Mouse (Mus musculus): ENCODE measurements around the gene Faim. TPM values are rescaled to one million over a fixed set of nuclear protein-coding genes. Genes with fewer than 3 reads are reported as not detected.

Gene Faim
- total RNA-seq, 1 experiment from 2014 or later: 68.6 TPM

DNA sequence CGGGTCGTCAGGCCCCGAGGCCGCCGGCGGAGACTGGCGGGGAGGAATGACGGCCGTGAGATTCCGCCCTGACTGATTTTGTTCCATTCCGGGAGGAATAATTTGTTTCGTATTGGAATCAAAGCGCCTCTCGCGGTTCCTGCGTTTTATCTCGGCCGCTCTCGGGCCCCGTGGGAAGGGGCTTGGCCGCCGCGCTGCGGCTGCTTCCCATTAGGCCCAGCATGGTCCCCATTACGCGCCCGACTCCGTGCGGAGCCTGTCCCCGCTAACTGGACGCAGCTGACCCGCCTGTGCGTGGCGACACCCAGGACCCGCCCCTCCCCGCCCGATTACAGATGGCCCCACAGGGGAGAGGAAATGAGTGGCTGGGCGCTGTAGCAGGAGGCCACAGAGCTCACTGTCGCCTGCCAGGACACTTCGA is 13.1 kb upstream of the Faim start:
- ATAC-seq (ENCODE audit: extremely low read depth, insufficient number of reproducible peaks, low FRiP score, poor library complexity, severe bottlenecking): no peak

GRCm38 (mm10) chr9:98973561-98973960 is 12.6 kb upstream of the Faim start:
- ATAC-seq (ENCODE audit: extremely low read depth, insufficient number of reproducible peaks, low FRiP score, poor library complexity, severe bottlenecking): no peak

DNA sequence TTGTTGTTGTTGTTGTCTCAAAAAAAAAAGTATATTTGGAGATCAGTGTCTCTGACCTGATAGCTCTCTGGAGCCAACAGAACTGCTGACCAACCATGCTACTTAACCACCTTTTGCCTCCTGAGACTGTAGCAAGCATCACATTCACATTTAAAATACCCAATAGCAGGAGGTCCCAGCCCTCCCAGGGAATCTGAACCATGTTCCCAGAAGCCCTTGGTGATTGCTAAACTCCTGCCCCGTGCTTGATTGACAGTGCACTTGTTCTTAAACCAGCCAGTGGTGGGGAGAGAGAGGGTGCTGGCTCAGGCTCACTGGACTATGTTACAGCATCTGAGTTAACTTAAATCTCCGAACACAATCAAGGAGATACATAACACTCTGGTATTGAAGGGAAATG is 11.3 kb upstream of the Faim start:
- ATAC-seq (ENCODE audit: extremely low read depth, insufficient number of reproducible peaks, low FRiP score, poor library complexity, severe bottlenecking): no peak

GRCm38 (mm10) chr9:98976081-98976480 is 10.1 kb upstream of the Faim start:
- no peak for ATAC-seq (ENCODE audit: extremely low read depth, insufficient number of reproducible peaks, low FRiP score, poor library complexity, severe bottlenecking)

GRCm38 (mm10) chr9:98976520-98976919 is 9.7 kb upstream of the Faim start:
- ATAC-seq (ENCODE audit: extremely low read depth, insufficient number of reproducible peaks, low FRiP score, poor library complexity, severe bottlenecking): no peak

DNA sequence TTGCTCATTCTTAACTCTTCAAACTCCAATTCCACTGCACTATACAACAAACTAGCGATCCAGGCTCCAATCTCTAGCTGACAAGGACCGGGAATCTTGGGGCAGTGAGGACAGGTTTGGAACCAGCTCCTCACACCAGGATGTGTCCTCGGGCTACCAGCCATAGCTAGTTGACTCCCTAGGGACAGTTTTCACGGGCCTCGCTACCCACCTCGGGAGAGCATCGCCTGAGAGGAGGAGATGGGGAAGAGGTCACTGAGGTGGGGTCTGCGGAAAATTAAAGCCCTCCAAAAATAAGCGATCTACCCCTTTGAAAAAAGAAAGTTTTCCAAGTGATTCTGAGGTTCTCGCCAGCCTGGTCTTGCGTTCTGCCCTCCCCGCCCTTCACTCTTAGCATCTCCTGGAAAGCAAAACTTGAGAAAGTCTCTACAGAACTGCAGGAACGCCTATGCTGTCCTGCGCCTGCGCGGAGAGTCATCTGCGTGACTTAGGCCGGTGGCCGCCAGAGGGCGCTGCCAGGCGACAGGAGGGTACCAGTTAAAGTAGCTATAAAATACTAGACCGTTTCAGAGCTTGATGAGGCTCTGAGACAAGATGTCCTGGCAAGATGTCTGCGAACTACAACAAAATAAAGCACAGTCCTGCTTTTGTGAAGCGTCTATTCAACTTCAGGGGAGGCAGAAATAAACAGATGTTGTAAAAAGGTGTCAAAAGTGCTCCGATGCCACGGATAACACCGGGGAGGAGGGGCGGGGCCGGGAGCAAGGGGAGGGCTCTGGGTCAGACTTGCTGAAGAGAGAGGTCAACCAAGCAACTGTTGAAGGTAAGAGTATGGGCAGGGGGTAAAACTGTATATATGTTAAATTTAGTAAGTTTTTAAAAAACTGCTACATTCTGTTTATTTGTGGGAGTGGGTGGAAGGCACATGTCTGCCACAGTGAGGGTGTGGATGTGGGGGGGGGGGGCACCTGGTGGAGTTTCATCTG is 6.4 kb upstream of the Faim start:
- ATAC-seq (ENCODE audit: extremely low read depth, insufficient number of reproducible peaks, low FRiP score, poor library complexity, severe bottlenecking): peak; percentile 84

DNA sequence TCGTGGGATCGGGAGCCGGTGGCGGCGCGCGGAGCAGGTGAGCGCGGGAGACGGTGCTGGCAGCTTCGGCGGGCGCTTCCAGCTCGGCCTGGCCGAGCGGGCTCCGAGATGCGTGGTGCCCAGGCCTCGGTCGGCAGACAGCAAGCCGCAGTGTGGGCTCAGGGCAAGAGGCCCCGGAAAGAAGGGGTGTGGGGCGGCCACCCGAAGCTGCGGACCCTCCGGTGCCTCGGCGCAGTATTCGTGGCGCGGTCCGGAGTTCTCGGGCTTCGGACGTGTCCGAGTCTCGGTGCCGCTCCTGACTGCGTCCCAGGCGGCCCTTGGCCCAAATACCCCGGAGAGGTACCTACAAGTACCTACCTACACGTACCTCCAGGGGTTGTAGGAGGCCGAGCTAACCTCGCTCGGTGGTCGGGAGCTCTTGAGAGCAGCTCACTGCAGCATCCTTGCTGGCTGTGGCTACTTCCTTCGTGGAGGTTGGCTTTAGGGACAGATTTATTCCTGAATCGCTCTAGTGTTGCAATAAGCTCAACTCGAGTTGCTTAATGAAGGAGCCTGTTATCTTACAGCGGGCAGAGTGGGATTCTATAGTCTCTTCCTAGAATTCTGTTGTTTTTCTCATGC is 413 bp downstream of the Faim start:
- no peak for ATAC-seq (ENCODE audit: extremely low read depth, insufficient number of reproducible peaks, low FRiP score, poor library complexity, severe bottlenecking)

DNA sequence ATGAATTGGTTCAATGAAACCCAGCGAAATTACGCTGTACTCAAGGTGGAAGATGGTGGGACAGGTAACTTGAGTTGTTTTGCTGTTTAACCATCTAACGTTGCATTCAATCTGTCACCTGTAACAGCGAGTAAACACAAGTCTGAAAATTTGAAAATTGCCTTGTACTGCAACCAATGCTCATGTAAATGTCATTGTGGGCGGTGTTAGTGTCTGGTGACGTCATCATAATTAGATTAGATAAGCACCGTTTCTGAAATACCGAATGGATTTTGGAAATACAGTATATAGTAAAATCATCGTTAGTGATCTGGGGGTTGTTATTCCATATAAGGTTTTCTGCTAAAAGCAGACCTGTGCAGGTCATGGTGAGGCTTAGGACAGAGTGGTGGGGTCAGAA is 958 bp downstream of the Faim start:
- ATAC-seq (ENCODE audit: extremely low read depth, insufficient number of reproducible peaks, low FRiP score, poor library complexity, severe bottlenecking): no peak

GRCm38 (mm10) chr9:98994103-98994502 is 7.9 kb downstream of the Faim start:
- ATAC-seq (ENCODE audit: extremely low read depth, insufficient number of reproducible peaks, low FRiP score, poor library complexity, severe bottlenecking): peak; percentile 67; the same call in 1 of the 2 replicates

DNA sequence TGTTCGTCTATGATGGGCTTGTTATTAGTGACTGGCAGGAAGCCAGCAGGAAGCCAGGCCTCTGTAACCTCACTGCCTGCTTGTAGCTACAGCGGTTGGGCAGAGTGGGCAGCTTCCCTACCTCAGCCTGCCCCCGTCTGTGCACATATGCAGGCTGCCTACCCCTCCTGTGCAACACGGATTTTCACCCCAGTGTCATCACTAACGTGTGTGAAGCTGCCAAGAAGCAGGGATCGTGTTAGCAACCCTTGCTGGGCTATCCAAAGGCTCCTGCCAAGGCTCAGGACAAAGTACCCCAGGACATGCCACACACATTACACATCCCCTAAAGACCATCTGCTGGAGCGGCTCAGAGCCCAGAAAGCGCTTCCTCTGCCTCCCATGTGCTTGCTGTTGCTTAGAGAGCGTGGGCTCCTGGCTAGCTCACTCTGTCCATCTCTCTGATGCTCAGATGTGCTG is 13.7 kb downstream of the Faim start:
- ATAC-seq (ENCODE audit: extremely low read depth, insufficient number of reproducible peaks, low FRiP score, poor library complexity, severe bottlenecking): no peak

GRCm38 (mm10) chr9:99001326-99001725 is 15.2 kb downstream of the Faim start:
- ATAC-seq (ENCODE audit: extremely low read depth, insufficient number of reproducible peaks, low FRiP score, poor library complexity, severe bottlenecking): no peak

GRCm38 (mm10) chr9:99009069-99009897 is 23.1 kb downstream of the Faim start:
- ATAC-seq (ENCODE audit: extremely low read depth, insufficient number of reproducible peaks, low FRiP score, poor library complexity, severe bottlenecking): no peak

DNA sequence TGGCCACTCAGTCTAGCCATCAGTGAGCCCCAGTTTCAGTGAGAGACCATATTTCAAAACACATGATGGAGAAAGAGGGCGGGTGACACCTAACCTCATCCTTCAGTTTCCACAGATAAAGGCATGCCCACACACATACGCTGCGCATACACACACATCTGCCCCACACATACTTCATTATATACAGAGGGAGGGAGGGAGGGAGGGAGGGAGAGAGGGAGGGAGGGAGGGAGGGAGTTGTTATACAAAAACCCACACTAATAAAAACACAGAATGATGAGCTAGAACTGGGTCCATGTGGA is 23.7 kb downstream of the Faim start:
- ATAC-seq (ENCODE audit: extremely low read depth, insufficient number of reproducible peaks, low FRiP score, poor library complexity, severe bottlenecking): no peak

GRCm38 (mm10) chr9:99016301-99016700 is 30.1 kb downstream of the Faim start:
- ATAC-seq (ENCODE audit: extremely low read depth, insufficient number of reproducible peaks, low FRiP score, poor library complexity, severe bottlenecking): 0 out of 2 replicates have a peak, but pooled peaks have one; percentile 19

DNA sequence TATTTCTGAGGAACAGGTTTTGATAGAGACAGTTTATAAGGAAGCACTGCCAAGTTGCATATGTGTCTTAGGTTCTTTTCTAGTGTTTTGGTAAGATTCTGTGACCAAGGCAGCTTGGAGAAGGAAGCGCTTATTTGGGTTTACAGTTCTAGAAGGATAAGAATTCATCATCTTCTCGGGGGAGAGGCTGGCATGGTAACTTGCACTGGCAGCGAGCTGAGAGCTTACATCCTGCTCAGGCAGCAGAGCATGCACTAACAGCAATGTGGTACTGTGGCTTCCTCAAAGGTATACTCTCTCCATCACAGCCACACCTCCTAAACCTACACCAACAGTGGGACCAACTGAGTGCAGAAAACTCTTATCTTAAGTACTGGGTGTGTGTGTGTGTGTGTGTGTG is 30.6 kb downstream of the Faim start:
- ATAC-seq (ENCODE audit: extremely low read depth, insufficient number of reproducible peaks, low FRiP score, poor library complexity, severe bottlenecking): no peak

- no peak for ATAC-seq (ENCODE audit: extremely low read depth, insufficient number of reproducible peaks, low FRiP score, poor library complexity, severe bottlenecking)
These were observed 31.5 kb downstream of the Faim start for GRCm38 (mm10) chr9:99017679-99018078.

DNA sequence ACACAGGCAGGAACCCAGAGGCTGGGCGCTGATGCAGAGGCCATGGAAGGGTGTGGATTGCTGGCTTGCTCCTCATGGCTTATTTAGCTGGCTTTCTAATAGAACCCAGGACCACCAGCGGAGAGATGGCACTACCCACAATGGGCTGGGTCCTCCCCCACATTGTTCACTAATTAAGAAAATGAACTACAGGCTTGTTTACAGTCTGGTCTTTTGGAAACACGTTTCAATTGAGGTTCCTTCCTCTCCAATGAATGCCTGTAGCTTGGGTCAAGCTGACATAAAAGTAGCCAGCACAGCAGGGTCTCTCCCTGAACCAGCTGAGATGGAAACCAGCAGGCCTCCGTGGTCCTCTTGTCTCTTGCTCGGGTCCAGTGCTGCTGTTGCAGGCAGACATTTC is 35.0 kb downstream of the Faim start:
- no peak for ATAC-seq (ENCODE audit: extremely low read depth, insufficient number of reproducible peaks, low FRiP score, poor library complexity, severe bottlenecking)

GRCm38 (mm10) chr9:99021751-99022150 is 35.6 kb downstream of the Faim start:
- ATAC-seq (ENCODE audit: extremely low read depth, insufficient number of reproducible peaks, low FRiP score, poor library complexity, severe bottlenecking): no peak

GRCm38 (mm10) chr9:99032031-99032430 is 45.9 kb downstream of the Faim start:
- ATAC-seq (ENCODE audit: extremely low read depth, insufficient number of reproducible peaks, low FRiP score, poor library complexity, severe bottlenecking): no peak
